Mouse (Mus musculus): Measurements from ENCODE around the gene Tnfsf15. TPM values are rescaled to one million over a fixed set of nuclear protein-coding genes. Genes with fewer than 3 reads are reported as not detected.

The Tnfsf15 gene
- polyA plus RNA-seq, 1 experiment from 2014 or later, result not detected

DNA sequence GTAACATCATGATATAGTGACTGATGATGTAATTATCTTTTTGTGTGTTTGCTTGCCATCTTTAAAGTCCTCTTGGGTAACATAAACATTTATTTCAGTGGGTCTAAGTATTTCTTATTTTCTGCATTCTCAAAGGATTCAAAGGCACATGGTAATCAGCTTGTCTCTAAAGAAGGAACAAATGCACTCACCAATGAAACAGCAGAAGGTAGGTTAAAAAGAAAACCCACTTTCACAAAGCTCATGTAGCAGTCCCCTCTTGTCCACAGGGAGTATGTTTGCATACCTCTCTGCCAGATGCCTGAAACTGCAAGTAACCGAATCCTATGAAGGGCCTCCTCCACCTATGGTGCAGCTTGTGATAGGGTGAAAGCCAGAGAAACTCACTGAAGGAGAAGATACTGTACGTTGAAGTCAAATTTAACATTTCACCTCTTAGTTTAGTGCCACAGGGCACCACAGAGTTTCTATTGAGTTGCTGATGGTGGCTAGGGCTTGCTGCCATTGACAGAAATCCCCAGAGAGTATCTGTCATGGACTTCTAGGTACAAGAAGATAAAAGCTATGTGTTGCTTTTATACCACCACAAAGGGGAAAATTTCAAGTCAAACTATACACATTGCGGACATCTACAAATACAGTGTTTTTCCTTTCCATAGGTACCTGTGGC is 3.3 kb upstream of the Tnfsf15 start:
- Histone ChIP-seq H3K4me3 (ENCODE audit: low read depth, low read length) (no peak overlapping the region), H3K9me3 (replicated peaks; ENCODE audit: control insufficient read depth, low read length) (no peaks in the 10 kb centered on the region), H3K27me3 (replicated peaks; ENCODE audit: control insufficient read depth, insufficient read depth, low read length) (no peaks in the 10 kb centered on the region), H3K36me3 (ENCODE audit: control insufficient read depth, insufficient read depth, low read length) (no peaks in the 10 kb centered on the region), H3K9ac (ENCODE audit: low read length) (no peak overlapping the region), H3K4me2 (ENCODE audit: low read length) (no peak overlapping the region), H3K4me1 (ENCODE audit: control insufficient read depth, insufficient read depth, low read length) (0 out of 2 replicates have a peak, but pooled peaks cover 3% of the 10 kb centered on the region), H3K27ac (ENCODE audit: low read depth, low read length) (no peak overlapping the region)
- DNase-seq (ENCODE audit: low spot score) (no peak), ATAC-seq (no peak)
- WGBS, result 88% methylated on average over 3 of the region's 3 CpGs

DNA sequence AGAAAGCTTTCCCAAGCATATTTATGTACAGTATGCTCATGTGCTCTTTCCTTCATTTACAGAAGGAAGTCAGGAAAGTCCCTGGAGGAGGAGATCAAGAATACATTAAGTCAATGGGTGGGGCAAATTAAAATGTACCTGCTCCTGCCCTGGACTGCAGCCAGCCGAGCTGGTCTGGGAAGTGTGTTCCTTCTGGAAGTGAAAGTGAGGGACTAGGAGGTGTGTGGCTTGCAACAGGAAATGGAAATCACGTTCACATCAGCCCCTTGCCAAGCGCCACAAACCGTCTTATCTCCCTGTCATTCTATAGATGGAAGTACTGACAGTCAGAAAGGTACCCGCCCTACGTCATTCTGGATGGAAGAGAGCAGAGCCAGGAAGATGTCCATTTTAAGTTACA is 358 bp upstream of the Tnfsf15 start:
- Histone ChIP-seq H3K27me3 (replicated peaks; ENCODE audit: control insufficient read depth, insufficient read depth, low read length) (no peaks in the 10 kb centered on the region), H3K27ac (ENCODE audit: low read depth, low read length) (no peak overlapping the region), H3K9me3 (replicated peaks; ENCODE audit: control insufficient read depth, low read length) (no peaks in the 10 kb centered on the region), H3K4me3 (ENCODE audit: low read depth, low read length) (no peak overlapping the region), H3K9ac (ENCODE audit: low read length) (no peak overlapping the region), H3K4me1 (ENCODE audit: control insufficient read depth, insufficient read depth, low read length) (0 out of 2 replicates have a peak, but pooled peaks cover 3% of the 10 kb centered on the region), H3K36me3 (ENCODE audit: control insufficient read depth, insufficient read depth, low read length) (no peaks in the 10 kb centered on the region), H3K4me2 (ENCODE audit: low read length) (no peak overlapping the region)
- WGBS, result 77% methylated on average over 6 of the region's 6 CpGs
- ATAC-seq (no peak), DNase-seq (ENCODE audit: low spot score) (no peak)

DNA sequence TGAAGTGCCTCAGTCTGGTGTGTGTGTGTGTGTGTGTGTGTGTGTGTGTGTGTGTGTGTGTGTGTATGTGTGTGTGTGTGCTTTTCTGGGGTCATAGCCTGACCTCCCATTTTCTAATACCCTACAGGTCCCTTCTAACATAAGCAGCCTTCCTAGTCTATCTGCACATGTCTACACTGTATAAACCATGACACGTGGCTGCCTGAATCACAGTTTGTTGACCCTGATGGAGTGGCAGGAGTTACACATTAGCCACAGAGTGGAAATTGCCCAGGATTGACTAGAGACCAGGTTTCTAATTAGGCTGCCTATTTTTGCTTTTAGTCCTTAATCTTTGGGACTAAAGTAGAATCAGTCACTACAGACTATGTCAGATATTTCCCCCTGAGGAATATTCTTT is 1.3 kb downstream of the Tnfsf15 start:
- WGBS, result 62% methylated on average over 1 of the region's 1 CpGs
- Histone ChIP-seq H3K27ac (ENCODE audit: low read depth, low read length) (no peak overlapping the region), H3K27me3 (replicated peaks; ENCODE audit: control insufficient read depth, insufficient read depth, low read length) (no peaks in the 10 kb centered on the region), H3K4me1 (ENCODE audit: control insufficient read depth, insufficient read depth, low read length) (0 out of 2 replicates have a peak, but pooled peaks cover 3% of the 10 kb centered on the region), H3K9me3 (replicated peaks; ENCODE audit: control insufficient read depth, low read length) (no peaks in the 10 kb centered on the region), H3K9ac (ENCODE audit: low read length) (no peak overlapping the region), H3K36me3 (ENCODE audit: control insufficient read depth, insufficient read depth, low read length) (no peaks in the 10 kb centered on the region), H3K4me2 (ENCODE audit: low read length) (no peak overlapping the region), H3K4me3 (ENCODE audit: low read depth, low read length) (no peak overlapping the region)
- DNase-seq (ENCODE audit: low spot score) (no peak), ATAC-seq (no peak)

DNA sequence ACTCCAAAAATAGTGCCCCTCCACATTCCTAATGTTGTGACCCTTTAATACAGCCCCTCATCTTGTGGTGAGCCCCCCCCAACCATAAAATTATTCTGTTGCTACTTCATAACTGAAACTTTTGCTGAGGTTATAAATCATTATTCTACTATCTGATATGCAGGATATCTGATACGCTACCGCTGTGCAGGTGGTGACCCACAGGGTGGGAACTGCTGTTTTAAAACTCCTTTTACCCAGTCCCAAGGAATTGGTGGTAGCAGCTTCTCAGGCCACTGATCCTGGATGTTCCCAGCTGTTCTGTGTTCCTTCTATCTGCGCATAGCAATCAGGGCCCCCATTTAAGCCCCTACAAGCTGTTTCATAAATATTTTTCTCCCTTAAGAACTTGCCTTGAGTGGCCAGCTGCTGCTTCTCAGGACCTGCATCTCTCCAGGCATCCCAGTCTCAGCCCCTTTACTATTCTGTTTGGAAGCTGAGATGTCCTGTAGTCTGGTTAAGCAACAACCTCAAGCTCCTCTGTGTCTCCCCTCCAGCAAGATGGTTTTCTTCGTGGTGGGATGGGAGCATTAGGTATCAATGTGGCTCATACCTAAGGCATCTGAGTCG is 2.0 kb downstream of the Tnfsf15 start:
- DNase-seq (ENCODE audit: low spot score) (no peak), ATAC-seq (no peak)
- Histone ChIP-seq H3K36me3 (ENCODE audit: control insufficient read depth, insufficient read depth, low read length) (no peaks in the 10 kb centered on the region), H3K9me3 (replicated peaks; ENCODE audit: control insufficient read depth, low read length) (no peaks in the 10 kb centered on the region), H3K4me3 (ENCODE audit: low read depth, low read length) (no peak overlapping the region), H3K4me1 (ENCODE audit: control insufficient read depth, insufficient read depth, low read length) (0 out of 2 replicates have a peak, but pooled peaks cover 3% of the 10 kb centered on the region), H3K4me2 (ENCODE audit: low read length) (no peak overlapping the region), H3K27me3 (replicated peaks; ENCODE audit: control insufficient read depth, insufficient read depth, low read length) (no peaks in the 10 kb centered on the region), H3K9ac (ENCODE audit: low read length) (no peak overlapping the region), H3K27ac (ENCODE audit: low read depth, low read length) (no peak overlapping the region)
- 85% methylated on average over 5 of the region's 5 CpGs for WGBS

DNA sequence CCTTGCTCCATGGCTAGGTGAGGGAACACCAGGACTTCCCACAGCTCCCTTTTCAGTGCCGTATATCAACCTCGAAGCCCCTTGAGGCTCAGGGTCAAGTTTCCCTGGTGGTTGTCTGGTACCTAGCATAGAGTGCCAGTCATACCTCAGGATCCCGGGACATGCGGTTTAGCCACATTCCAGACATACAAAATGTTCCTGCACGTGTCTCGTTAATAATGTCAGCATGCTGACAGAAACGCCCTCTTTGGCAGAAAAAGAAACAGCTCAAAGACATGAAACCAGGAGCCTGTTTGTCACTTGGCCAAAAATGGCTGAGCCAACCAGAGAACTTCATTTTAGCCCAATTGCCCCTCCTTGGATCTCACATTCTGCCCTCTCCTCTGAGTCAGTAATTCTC is 2.8 kb downstream of the Tnfsf15 start:
- Histone ChIP-seq H3K27ac (ENCODE audit: low read depth, low read length) (no peak overlapping the region), H3K27me3 (replicated peaks; ENCODE audit: control insufficient read depth, insufficient read depth, low read length) (no peaks in the 10 kb centered on the region), H3K4me2 (ENCODE audit: low read length) (no peak overlapping the region), H3K36me3 (ENCODE audit: control insufficient read depth, insufficient read depth, low read length) (no peaks in the 10 kb centered on the region), H3K9me3 (replicated peaks; ENCODE audit: control insufficient read depth, low read length) (no peaks in the 10 kb centered on the region), H3K4me1 (ENCODE audit: control insufficient read depth, insufficient read depth, low read length) (0 out of 2 replicates have a peak, but pooled peaks cover 3% of the 10 kb centered on the region), H3K9ac (ENCODE audit: low read length) (no peak overlapping the region), H3K4me3 (ENCODE audit: low read depth, low read length) (no peak overlapping the region)
- peak; percentile 52 for DNase-seq (ENCODE audit: low spot score)
- ATAC-seq, result no peak
- 42% methylated on average over 7 of the region's 7 CpGs for WGBS

DNA sequence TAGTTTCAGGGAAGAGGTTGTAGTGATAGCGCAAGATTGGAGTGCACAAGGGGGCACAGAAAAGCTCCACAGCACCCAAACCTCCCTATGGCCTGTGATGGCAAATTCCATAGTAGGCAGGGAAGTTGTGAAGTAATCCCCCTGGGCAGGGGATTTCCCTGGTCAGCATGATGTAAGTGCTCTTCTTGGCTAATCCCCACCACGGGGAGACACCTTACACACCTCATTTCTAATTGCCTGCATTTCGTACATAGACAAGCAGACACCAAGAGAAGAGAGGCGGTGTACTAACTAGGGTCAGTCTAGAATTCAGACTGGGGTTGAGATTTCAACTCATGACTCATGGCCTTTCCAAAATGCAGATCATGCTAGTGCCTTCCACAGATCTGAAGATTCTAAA is 4.2 kb downstream of the Tnfsf15 start:
- WGBS, result 74% methylated on average over 4 of the region's 4 CpGs
- H3K9me3 ChIP-seq (replicated peaks; ENCODE audit: control insufficient read depth, low read length), result no peaks in the 10 kb centered on the region
- no peak overlapping the region for H3K4me3 ChIP-seq (ENCODE audit: low read depth, low read length)
- 0 out of 2 replicates have a peak, but pooled peaks cover 3% of the 10 kb centered on the region for H3K4me1 ChIP-seq (ENCODE audit: control insufficient read depth, insufficient read depth, low read length)
- no peak overlapping the region for H3K9ac ChIP-seq (ENCODE audit: low read length)
- H3K4me2 ChIP-seq (ENCODE audit: low read length), result no peak overlapping the region
- H3K27me3 ChIP-seq (replicated peaks; ENCODE audit: control insufficient read depth, insufficient read depth, low read length), result no peaks in the 10 kb centered on the region
- no peak for ATAC-seq
- H3K36me3 ChIP-seq (ENCODE audit: control insufficient read depth, insufficient read depth, low read length), result no peaks in the 10 kb centered on the region
- DNase-seq (ENCODE audit: low spot score), result no peak
- no peak overlapping the region for H3K27ac ChIP-seq (ENCODE audit: low read depth, low read length)

DNA sequence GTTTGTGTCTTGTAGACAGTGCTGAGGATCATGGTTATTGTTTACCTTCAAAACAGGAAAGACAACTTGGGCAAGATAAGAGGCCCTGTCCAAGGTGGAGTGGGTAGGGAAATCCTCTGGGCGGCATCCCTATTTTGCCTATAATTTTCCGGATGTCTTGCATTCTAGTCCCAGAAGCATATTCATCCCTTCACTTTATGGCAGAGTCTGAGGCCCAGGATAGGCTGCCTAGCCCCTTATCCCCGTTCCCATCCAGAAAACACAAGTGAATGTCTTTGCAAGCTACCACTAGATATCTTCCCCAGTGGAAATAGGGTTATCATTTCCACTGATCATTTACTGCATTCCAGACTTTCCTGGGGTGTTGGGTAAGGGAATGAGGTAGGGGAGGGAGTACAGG is 4.9 kb downstream of the Tnfsf15 start:
- 89% methylated on average over 3 of the region's 3 CpGs for WGBS
- no peaks in the 10 kb centered on the region for H3K9me3 ChIP-seq (replicated peaks; ENCODE audit: control insufficient read depth, low read length)
- no peak for ATAC-seq

DNA sequence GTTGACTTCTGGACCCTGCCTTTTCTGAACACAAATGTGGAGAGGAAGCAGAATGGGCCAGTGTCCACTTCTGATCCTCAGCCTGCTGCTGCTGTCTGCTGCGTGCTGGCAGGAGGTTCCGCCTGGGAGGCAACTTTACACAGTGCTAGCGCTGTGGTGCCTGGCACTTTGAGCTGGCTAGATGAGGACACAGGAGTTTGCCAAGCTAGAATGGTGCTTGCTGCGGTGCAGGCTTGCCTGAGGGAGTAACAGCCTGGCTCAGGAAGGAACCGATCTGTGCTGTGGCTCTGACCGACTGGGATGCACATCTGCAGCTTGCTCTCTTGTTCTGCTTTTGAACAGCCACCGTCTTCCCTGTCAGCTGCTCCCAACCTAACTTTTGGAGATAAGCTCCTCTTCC is 5.4 kb downstream of the Tnfsf15 start:
- H3K9ac ChIP-seq (ENCODE audit: low read length), result no peak overlapping the region
- no peaks in the 10 kb centered on the region for H3K27me3 ChIP-seq (replicated peaks; ENCODE audit: control insufficient read depth, insufficient read depth, low read length)
- WGBS, result 62% methylated on average over 7 of the region's 7 CpGs
- no peaks in the 10 kb centered on the region for H3K36me3 ChIP-seq (ENCODE audit: control insufficient read depth, insufficient read depth, low read length)
- DNase-seq (ENCODE audit: low spot score), result peak; percentile 8
- H3K4me1 ChIP-seq (ENCODE audit: control insufficient read depth, insufficient read depth, low read length), result 0 out of 2 replicates have a peak, but pooled peaks cover under 1% of the 10 kb centered on the region
- no peak overlapping the region for H3K27ac ChIP-seq (ENCODE audit: low read depth, low read length)
- no peak for ATAC-seq
- no peaks in the 10 kb centered on the region for H3K9me3 ChIP-seq (replicated peaks; ENCODE audit: control insufficient read depth, low read length)
- no peak overlapping the region for H3K4me2 ChIP-seq (ENCODE audit: low read length)
- H3K4me3 ChIP-seq (ENCODE audit: low read depth, low read length), result no peak overlapping the region

More for the DNA sequence above, 4.9 kb downstream of the Tnfsf15 start:
- H3K27ac ChIP-seq (ENCODE audit: low read depth, low read length), result no peak overlapping the region
- 0 out of 2 replicates have a peak, but pooled peaks cover 3% of the 10 kb centered on the region for H3K4me1 ChIP-seq (ENCODE audit: control insufficient read depth, insufficient read depth, low read length)
- H3K4me2 ChIP-seq (ENCODE audit: low read length), result no peak overlapping the region
- H3K36me3 ChIP-seq (ENCODE audit: control insufficient read depth, insufficient read depth, low read length), result no peaks in the 10 kb centered on the region
- no peak overlapping the region for H3K4me3 ChIP-seq (ENCODE audit: low read depth, low read length)
- H3K9ac ChIP-seq (ENCODE audit: low read length), result no peak overlapping the region
- DNase-seq (ENCODE audit: low spot score), result no peak
- H3K27me3 ChIP-seq (replicated peaks; ENCODE audit: control insufficient read depth, insufficient read depth, low read length), result no peaks in the 10 kb centered on the region

DNA sequence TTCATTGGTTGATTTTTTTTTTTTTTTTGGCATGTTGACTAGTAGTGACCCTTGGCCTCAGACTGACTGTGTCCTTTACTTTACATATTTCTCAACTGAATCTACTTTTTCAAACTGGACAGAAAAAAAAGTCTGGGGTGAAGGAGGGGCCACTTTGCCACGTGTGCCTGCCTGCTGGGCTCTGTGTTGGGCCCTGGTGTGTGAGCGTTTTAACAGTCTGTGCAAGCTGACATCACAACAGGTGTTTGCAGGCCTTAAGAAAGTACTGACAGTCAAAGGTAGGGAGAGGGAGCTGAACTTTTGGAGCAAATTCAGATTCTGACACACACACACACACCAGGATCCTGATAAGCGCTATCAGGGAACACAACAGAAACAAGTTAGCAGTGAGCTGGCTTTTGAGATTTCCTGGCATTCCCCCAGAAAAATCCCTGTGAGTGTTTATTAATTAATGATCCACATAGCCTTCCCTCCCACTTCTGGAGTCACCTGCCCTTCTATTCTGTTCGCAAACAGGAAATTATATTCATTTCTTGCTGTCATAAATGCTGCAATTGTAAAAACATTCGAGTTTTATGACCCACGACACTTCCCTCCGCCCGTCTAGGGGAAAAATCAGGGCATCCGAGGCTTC is 6.4 kb downstream of the Tnfsf15 start:
- Histone ChIP-seq H3K27me3 (replicated peaks; ENCODE audit: control insufficient read depth, insufficient read depth, low read length) (no peaks in the 10 kb centered on the region), H3K4me3 (ENCODE audit: low read depth, low read length) (no peak overlapping the region), H3K36me3 (ENCODE audit: control insufficient read depth, insufficient read depth, low read length) (no peaks in the 10 kb centered on the region), H3K4me1 (ENCODE audit: control insufficient read depth, insufficient read depth, low read length) (no peaks in the 10 kb centered on the region), H3K4me2 (ENCODE audit: low read length) (no peak overlapping the region), H3K9me3 (replicated peaks; ENCODE audit: control insufficient read depth, low read length) (no peaks in the 10 kb centered on the region), H3K9ac (ENCODE audit: low read length) (no peak overlapping the region), H3K27ac (ENCODE audit: low read depth, low read length) (no peak overlapping the region)
- 81% methylated on average over 9 of the region's 9 CpGs for WGBS
- DNase-seq (ENCODE audit: low spot score), result peak; percentile 18
- ATAC-seq, result no peak
